Mouse (Mus musculus): ENCODE data around the gene Adam15. TPM values are rescaled to one million over a fixed set of nuclear protein-coding genes. Genes with fewer than 3 reads are reported as not detected.

Adam15 gene
- polyA plus RNA-seq, 2 experiments: 45.9 to 80.4 TPM

GRCm38 (mm10) chr3:89296761-89297396 lies 52.9 kb downstream of the Adam15 start:
- Histone ChIP-seq H3K27me3 (ENCODE audit: control insufficient read depth, insufficient read depth, low read length) (no peaks in the 10 kb centered on the region), H3K4me2 (replicated peaks; ENCODE audit: low read depth, low read length, severe bottlenecking) (no peak overlapping the region), H3K27ac (replicated peaks; ENCODE audit: low read depth, low read length) (no peak overlapping the region), H3K36me3 (ENCODE audit: control insufficient read depth, insufficient read depth, low read length) (no peaks in the 10 kb centered on the region), H3K4me1 (ENCODE audit: control insufficient read depth, insufficient read depth, low read length) (no peaks in the 10 kb centered on the region), H3K9ac (ENCODE audit: low read depth, low read length, severe bottlenecking) (no peak overlapping the region; the same call in 1 of the 2 replicates), H3K9me3 (ENCODE audit: control insufficient read depth, low read length) (no peaks in the 10 kb centered on the region), H3K4me3 (replicated peaks; ENCODE audit: low read length) (no peak overlapping the region)
- 74% methylated on average over 11 of the region's 11 CpGs for WGBS
- ATAC-seq (ENCODE audit: low FRiP score, low read depth): no peak
- TF ChIP-seq POLR2A (IDR thresholded peaks at IDR 0.05; ENCODE audit: borderline replicate concordance, extremely low read depth, insufficient read depth, insufficient read length): no peak
- no peak for DNase-seq (ENCODE audit: low spot score)

DNA sequence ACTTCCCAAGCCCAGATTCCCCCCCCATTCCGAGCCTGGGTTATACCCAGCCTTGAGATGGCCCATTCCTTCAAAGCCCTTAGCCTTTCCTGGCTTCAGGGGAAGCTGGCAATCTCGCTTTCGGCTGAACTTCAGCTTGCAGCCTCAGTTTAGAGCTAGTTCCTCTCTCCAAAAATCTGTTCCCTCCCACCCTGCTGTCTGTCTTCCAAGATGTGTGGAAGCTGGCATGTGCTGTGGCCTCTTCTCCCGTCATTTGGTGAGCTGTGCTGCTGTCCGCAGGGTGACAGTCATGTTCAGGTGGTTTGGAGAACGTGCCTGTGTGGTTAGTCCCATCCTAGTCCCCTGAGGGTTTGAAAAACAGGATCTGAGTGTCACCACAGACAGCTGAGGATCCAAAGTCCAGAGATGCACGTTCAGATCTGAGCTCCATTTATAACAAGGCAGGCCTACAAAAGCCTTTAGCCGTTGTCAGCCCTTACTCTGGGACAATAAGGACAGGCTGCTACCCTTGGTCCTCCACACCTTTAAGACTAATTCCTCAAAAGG lies 54.0 kb downstream of the Adam15 start:
- no peaks in the 10 kb centered on the region for H3K27me3 ChIP-seq (ENCODE audit: control insufficient read depth, insufficient read depth, low read length)
- ATAC-seq (ENCODE audit: low FRiP score, low read depth) (no peak), DNase-seq (ENCODE audit: low spot score) (no peak)
- no peak for TF ChIP-seq POLR2A (IDR thresholded peaks at IDR 0.05; ENCODE audit: borderline replicate concordance, extremely low read depth, insufficient read depth, insufficient read length)
- 77% methylated on average over 8 of the region's 8 CpGs for WGBS
- no peaks in the 10 kb centered on the region for H3K36me3 ChIP-seq (ENCODE audit: control insufficient read depth, insufficient read depth, low read length)
- H3K4me3 ChIP-seq (replicated peaks; ENCODE audit: low read length): no peak overlapping the region
- no peak overlapping the region for H3K27ac ChIP-seq (replicated peaks; ENCODE audit: low read depth, low read length)
- H3K9ac ChIP-seq (ENCODE audit: low read depth, low read length, severe bottlenecking): no peak overlapping the region
- H3K4me1 ChIP-seq (ENCODE audit: control insufficient read depth, insufficient read depth, low read length): peaks cover 9% of the 10 kb centered on the region; the same call in 1 of the 2 replicates
- H3K9me3 ChIP-seq (ENCODE audit: control insufficient read depth, low read length): no peaks in the 10 kb centered on the region
- H3K4me2 ChIP-seq (replicated peaks; ENCODE audit: low read depth, low read length, severe bottlenecking): no peak overlapping the region

DNA sequence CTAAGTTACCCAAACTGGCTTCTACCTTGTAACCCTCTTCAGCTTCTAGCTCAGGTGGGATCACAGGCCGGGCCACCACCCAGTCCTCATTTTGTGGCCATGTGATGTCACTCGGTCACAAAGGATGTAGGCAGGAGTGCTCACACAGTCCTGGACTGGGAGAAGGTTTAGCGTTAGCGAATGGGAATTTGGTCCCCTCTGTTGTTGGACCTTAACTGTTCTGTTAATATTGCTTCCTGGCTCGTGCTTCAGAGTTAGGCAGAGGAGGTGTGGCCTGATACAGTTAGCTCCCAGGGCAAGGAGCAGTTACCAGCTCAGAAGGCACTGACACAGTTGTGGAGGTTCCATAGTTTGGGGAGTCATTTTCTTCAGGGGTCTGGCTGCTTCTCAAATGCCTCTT lies 55.6 kb downstream of the Adam15 start:
- no peak overlapping the region for H3K4me3 ChIP-seq (replicated peaks; ENCODE audit: low read length)
- H3K4me2 ChIP-seq (replicated peaks; ENCODE audit: low read depth, low read length, severe bottlenecking): no peak overlapping the region
- no peak for TF ChIP-seq POLR2A (IDR thresholded peaks at IDR 0.05; ENCODE audit: borderline replicate concordance, extremely low read depth, insufficient read depth, insufficient read length)
- H3K36me3 ChIP-seq (ENCODE audit: control insufficient read depth, insufficient read depth, low read length): no peaks in the 10 kb centered on the region
- H3K27ac ChIP-seq (replicated peaks; ENCODE audit: low read depth, low read length): no peak overlapping the region
- H3K27me3 ChIP-seq (ENCODE audit: control insufficient read depth, insufficient read depth, low read length): no peaks in the 10 kb centered on the region
- peaks cover 13% of the 10 kb centered on the region; the same call in 1 of the 2 replicates for H3K4me1 ChIP-seq (ENCODE audit: control insufficient read depth, insufficient read depth, low read length)
- no peak overlapping the region for H3K9ac ChIP-seq (ENCODE audit: low read depth, low read length, severe bottlenecking)
- 77% methylated on average over 5 of the region's 5 CpGs for WGBS
- no peaks in the 10 kb centered on the region for H3K9me3 ChIP-seq (ENCODE audit: control insufficient read depth, low read length)
- DNase-seq (ENCODE audit: low spot score): no peak
- ATAC-seq (ENCODE audit: low FRiP score, low read depth): no peak

GRCm38 (mm10) chr3:89293247-89293918 lies 56.4 kb downstream of the Adam15 start:
- no peak for TF ChIP-seq POLR2A (IDR thresholded peaks at IDR 0.05; ENCODE audit: borderline replicate concordance, extremely low read depth, insufficient read depth, insufficient read length)
- H3K4me3 ChIP-seq (replicated peaks; ENCODE audit: low read length): no peak overlapping the region
- no peaks in the 10 kb centered on the region for H3K9me3 ChIP-seq (ENCODE audit: control insufficient read depth, low read length)
- no peaks in the 10 kb centered on the region for H3K27me3 ChIP-seq (ENCODE audit: control insufficient read depth, insufficient read depth, low read length)
- no peak overlapping the region for H3K9ac ChIP-seq (ENCODE audit: low read depth, low read length, severe bottlenecking)
- no peak overlapping the region for H3K27ac ChIP-seq (replicated peaks; ENCODE audit: low read depth, low read length)
- no peak overlapping the region for H3K4me2 ChIP-seq (replicated peaks; ENCODE audit: low read depth, low read length, severe bottlenecking)
- no peaks in the 10 kb centered on the region for H3K36me3 ChIP-seq (ENCODE audit: control insufficient read depth, insufficient read depth, low read length)
- H3K4me1 ChIP-seq (ENCODE audit: control insufficient read depth, insufficient read depth, low read length): peaks cover 13% of the 10 kb centered on the region; the same call in 1 of the 2 replicates
- ATAC-seq (ENCODE audit: low FRiP score, low read depth) (no peak), DNase-seq (ENCODE audit: low spot score) (no peak)
- 85% methylated on average over 11 of the region's 11 CpGs for WGBS

GRCm38 (mm10) chr3:89292303-89292702 lies 57.5 kb downstream of the Adam15 start:
- Histone ChIP-seq H3K9ac (ENCODE audit: low read depth, low read length, severe bottlenecking) (no peak overlapping the region), H3K27me3 (ENCODE audit: control insufficient read depth, insufficient read depth, low read length) (no peaks in the 10 kb centered on the region), H3K9me3 (ENCODE audit: control insufficient read depth, low read length) (no peaks in the 10 kb centered on the region), H3K4me2 (replicated peaks; ENCODE audit: low read depth, low read length, severe bottlenecking) (no peak overlapping the region), H3K36me3 (ENCODE audit: control insufficient read depth, insufficient read depth, low read length) (no peaks in the 10 kb centered on the region), H3K27ac (replicated peaks; ENCODE audit: low read depth, low read length) (0 out of 2 replicates have a peak overlapping the region, but pooled peaks have one; percentile 4), H3K4me3 (replicated peaks; ENCODE audit: low read length) (no peak overlapping the region), H3K4me1 (ENCODE audit: control insufficient read depth, insufficient read depth, low read length) (peaks cover 13% of the 10 kb centered on the region; the same call in 1 of the 2 replicates)
- 30% methylated on average over 5 of the region's 5 CpGs for WGBS
- DNase-seq (ENCODE audit: low spot score) (no peak), ATAC-seq (ENCODE audit: low FRiP score, low read depth) (no peak)
- no peak for TF ChIP-seq POLR2A (IDR thresholded peaks at IDR 0.05; ENCODE audit: borderline replicate concordance, extremely low read depth, insufficient read depth, insufficient read length)
